Mouse (Mus musculus): ENCODE measurements around the gene Phf20. TPM values are rescaled to one million over a fixed set of nuclear protein-coding genes. Genes with fewer than 3 reads are reported as not detected.

Gene Phf20
- polyA plus RNA-seq, 1 experiment from 2014 or later: 16.5 TPM

GRCm38 (mm10) chr2:156321538-156321937 is 125.3 kb downstream of the Phf20 start:
- Histone ChIP-seq H3K9ac (no peak overlapping the region), H3K4me1 (replicated peaks) (peaks cover 16% of the 10 kb centered on the region), H3K9me3 (replicated peaks) (no peaks in the 10 kb centered on the region), H3K27me3 (no peaks in the 10 kb centered on the region), H3K27ac (no peak overlapping the region), H3K36me3 (no peaks in the 10 kb centered on the region), H3K4me2 (no peak overlapping the region), H3K4me3 (replicated peaks) (no peak overlapping the region)
- ATAC-seq (ENCODE audit: low read depth) (no peak), DNase-seq (no peak)
- 73% methylated on average over 6 of the region's 6 CpGs for WGBS (ENCODE audit: insufficient replicate concordance)

- peak; percentile 65 for ATAC-seq (ENCODE audit: low read depth)
- Histone ChIP-seq H3K4me1 (replicated peaks) (peaks cover 16% of the 10 kb centered on the region), H3K4me3 (replicated peaks) (no peak overlapping the region)
These were observed 127.9 kb downstream of the Phf20 start for GRCm38 (mm10) chr2:156324116-156324588.

GRCm38 (mm10) chr2:156324681-156325080 is 128.4 kb downstream of the Phf20 start:
- DNase-seq (no peak), ATAC-seq (ENCODE audit: low read depth) (peak; percentile 39; the same call in 1 of the 2 replicates)
- Histone ChIP-seq H3K4me2 (peak overlapping the region; percentile 33), H3K27ac (peak overlapping the region; percentile 60), H3K9ac (no peak overlapping the region), H3K9me3 (replicated peaks) (no peaks in the 10 kb centered on the region), H3K4me1 (replicated peaks) (peaks cover 16% of the 10 kb centered on the region), H3K27me3 (no peaks in the 10 kb centered on the region), H3K36me3 (no peaks in the 10 kb centered on the region), H3K4me3 (replicated peaks) (no peak overlapping the region)
- 9% methylated on average over 5 of the region's 5 CpGs for WGBS (ENCODE audit: insufficient replicate concordance)

More at GRCm38 (mm10) chr2:156324116-156324588, 127.9 kb downstream of the Phf20 start:
- peak overlapping the region; percentile 60 for H3K27ac ChIP-seq
- DNase-seq: peak; percentile 22
- no peaks in the 10 kb centered on the region for H3K27me3 ChIP-seq
- H3K9me3 ChIP-seq (replicated peaks): no peaks in the 10 kb centered on the region
- H3K9ac ChIP-seq: no peak overlapping the region
- peak overlapping the region; percentile 33 for H3K4me2 ChIP-seq
- H3K36me3 ChIP-seq: no peaks in the 10 kb centered on the region
- WGBS (ENCODE audit: insufficient replicate concordance): 6% methylated on average over 6 of the region's 6 CpGs

GRCm38 (mm10) chr2:156330681-156331080 is 134.4 kb downstream of the Phf20 start:
- no peaks in the 10 kb centered on the region for H3K4me1 ChIP-seq (replicated peaks)
- no peak overlapping the region for H3K27ac ChIP-seq
- WGBS (ENCODE audit: insufficient replicate concordance): 71% methylated on average over 1 of the region's 1 CpGs
- H3K9me3 ChIP-seq (replicated peaks): no peaks in the 10 kb centered on the region
- DNase-seq (no peak), ATAC-seq (ENCODE audit: low read depth) (no peak)
- H3K9ac ChIP-seq: no peak overlapping the region
- no peaks in the 10 kb centered on the region for H3K27me3 ChIP-seq
- H3K4me3 ChIP-seq (replicated peaks): no peak overlapping the region
- H3K4me2 ChIP-seq: no peak overlapping the region
- no peaks in the 10 kb centered on the region for H3K36me3 ChIP-seq

- no peak overlapping the region for H3K9ac ChIP-seq
- DNase-seq (no peak), ATAC-seq (ENCODE audit: low read depth) (no peak)
- no peaks in the 10 kb centered on the region for H3K36me3 ChIP-seq
- no peak overlapping the region for H3K4me2 ChIP-seq
- no peaks in the 10 kb centered on the region for H3K27me3 ChIP-seq
- H3K9me3 ChIP-seq (replicated peaks): no peaks in the 10 kb centered on the region
- H3K4me3 ChIP-seq (replicated peaks): no peak overlapping the region
- H3K4me1 ChIP-seq (replicated peaks): no peaks in the 10 kb centered on the region
- H3K27ac ChIP-seq: no peak overlapping the region
- WGBS (ENCODE audit: insufficient replicate concordance): 65% methylated on average over 7 of the region's 7 CpGs
These were observed 135.2 kb downstream of the Phf20 start for GRCm38 (mm10) chr2:156331446-156331965.

- Histone ChIP-seq H3K27me3 (no peaks in the 10 kb centered on the region), H3K9ac (no peak overlapping the region), H3K27ac (no peak overlapping the region), H3K9me3 (replicated peaks) (no peaks in the 10 kb centered on the region), H3K4me3 (replicated peaks) (no peak overlapping the region), H3K4me1 (replicated peaks) (no peaks in the 10 kb centered on the region), H3K36me3 (no peaks in the 10 kb centered on the region), H3K4me2 (no peak overlapping the region)
- ATAC-seq (ENCODE audit: low read depth) (no peak), DNase-seq (no peak)
- WGBS (ENCODE audit: insufficient replicate concordance): 49% methylated on average over 4 of the region's 4 CpGs
These were observed 143.8 kb downstream of the Phf20 start for GRCm38 (mm10) chr2:156340078-156340477.

- Histone ChIP-seq H3K27ac (no peak overlapping the region), H3K36me3 (no peaks in the 10 kb centered on the region), H3K4me2 (no peak overlapping the region), H3K4me1 (replicated peaks) (no peaks in the 10 kb centered on the region), H3K4me3 (replicated peaks) (no peak overlapping the region), H3K9me3 (replicated peaks) (no peaks in the 10 kb centered on the region), H3K9ac (no peak overlapping the region), H3K27me3 (no peaks in the 10 kb centered on the region)
- ATAC-seq (ENCODE audit: low read depth) (no peak), DNase-seq (no peak)
- 55% methylated on average over 12 of the region's 12 CpGs for WGBS (ENCODE audit: insufficient replicate concordance)
These were observed 148.7 kb downstream of the Phf20 start for GRCm38 (mm10) chr2:156344775-156345532.

- Histone ChIP-seq H3K4me2 (no peak overlapping the region), H3K4me1 (replicated peaks) (no peaks in the 10 kb centered on the region), H3K36me3 (no peaks in the 10 kb centered on the region), H3K9ac (no peak overlapping the region), H3K27ac (no peak overlapping the region), H3K4me3 (replicated peaks) (no peak overlapping the region), H3K9me3 (replicated peaks) (no peaks in the 10 kb centered on the region), H3K27me3 (no peaks in the 10 kb centered on the region)
- 64% methylated on average over 4 of the region's 4 CpGs for WGBS (ENCODE audit: insufficient replicate concordance)
- no peak for DNase-seq
- ATAC-seq (ENCODE audit: low read depth): no peak
These were observed 152.5 kb downstream of the Phf20 start for GRCm38 (mm10) chr2:156348812-156349211.

- no peaks in the 10 kb centered on the region for H3K9me3 ChIP-seq (replicated peaks)
- no peak overlapping the region for H3K27ac ChIP-seq
- no peak for ATAC-seq (ENCODE audit: low read depth)
- no peaks in the 10 kb centered on the region for H3K36me3 ChIP-seq
- no peak overlapping the region for H3K9ac ChIP-seq
- H3K27me3 ChIP-seq: no peaks in the 10 kb centered on the region
- H3K4me2 ChIP-seq: no peak overlapping the region
- WGBS (ENCODE audit: insufficient replicate concordance): 75% methylated on average over 4 of the region's 4 CpGs
- H3K4me3 ChIP-seq (replicated peaks): no peak overlapping the region
- no peak for DNase-seq
- no peaks in the 10 kb centered on the region for H3K4me1 ChIP-seq (replicated peaks)
These were observed 153.1 kb downstream of the Phf20 start for GRCm38 (mm10) chr2:156349286-156349848.

GRCm38 (mm10) chr2:156351243-156351642 is 155.0 kb downstream of the Phf20 start:
- no peak overlapping the region for H3K4me3 ChIP-seq (replicated peaks)
- no peaks in the 10 kb centered on the region for H3K4me1 ChIP-seq (replicated peaks)
- H3K9me3 ChIP-seq (replicated peaks): no peaks in the 10 kb centered on the region
- no peak overlapping the region for H3K9ac ChIP-seq
- no peak overlapping the region for H3K27ac ChIP-seq
- no peaks in the 10 kb centered on the region for H3K27me3 ChIP-seq
- no peak for ATAC-seq (ENCODE audit: low read depth)
- WGBS (ENCODE audit: insufficient replicate concordance): 73% methylated on average over 7 of the region's 7 CpGs
- no peak overlapping the region for H3K4me2 ChIP-seq
- no peaks in the 10 kb centered on the region for H3K36me3 ChIP-seq
- DNase-seq: no peak

GRCm38 (mm10) chr2:156352413-156353165 is 156.3 kb downstream of the Phf20 start:
- no peaks in the 10 kb centered on the region for H3K4me1 ChIP-seq (replicated peaks)
- H3K4me3 ChIP-seq (replicated peaks): no peak overlapping the region
- no peak overlapping the region for H3K9ac ChIP-seq
- no peak for ATAC-seq (ENCODE audit: low read depth)
- no peak for DNase-seq
- no peak overlapping the region for H3K27ac ChIP-seq
- no peaks in the 10 kb centered on the region for H3K27me3 ChIP-seq
- no peaks in the 10 kb centered on the region for H3K9me3 ChIP-seq (replicated peaks)
- H3K4me2 ChIP-seq: no peak overlapping the region
- 55% methylated on average over 8 of the region's 8 CpGs for WGBS (ENCODE audit: insufficient replicate concordance)
- H3K36me3 ChIP-seq: no peaks in the 10 kb centered on the region

Measured in liver, embryonic 13.5 days (tissue).